Mouse (Mus musculus): ENCODE measurements around the gene Hhex.

GRCm38 (mm10) chr19:37437289-37437606 lies 2.6 kb downstream of the Hhex start:
- no peak for TF ChIP-seq POLR2A (IDR thresholded peaks at IDR 0.05; ENCODE audit: control insufficient read depth, extremely low read depth, insufficient read depth, low read length, poor library complexity)
- no peak for TF ChIP-seq CTCF (IDR thresholded peaks at IDR 0.05; ENCODE audit: borderline replicate concordance, control insufficient read depth, extremely low read depth, insufficient read depth, low read length, poor library complexity)

All from thymus, adult 2 months (tissue).